In genomic region chr7:27569580-27570224, GRCm38 (mm10) we compare ENCODE assay signal across 16 mouse cellular contexts. TPM values are rescaled to one million over a fixed set of nuclear protein-coding genes. Genes with fewer than 3 reads are reported as not detected.
DNase-seq lines count a peak whose midpoint lies in the region; ATAC-seq and TF ChIP-seq lines count a peak whose summit lies in the region.
"Had no signal": no experiment of that assay in that cellular context is flagged by ENCODE, and none has a peak within 500 bp of the region (broad histone marks: within the 10 kb centered on the region; RNA-seq: fewer than 3 reads in every experiment).

No protein-coding gene starts in this region.

- no peak overlapping the region for H3K9ac ChIP-seq in kidney, embryonic 14.5 days (ENCODE audit: low read depth, low read length)
- H3K9ac ChIP-seq: lung, embryonic 14.5 days had no signal

- 82% methylated on average over 5 of the region's 5 CpGs for WGBS in kidney, embryonic 14.5 days

- no peak overlapping the region for H3K4me3 ChIP-seq in embryonic fibroblast, embryonic 13.5 days (ENCODE audit: insufficient read depth, low read length)
- H3K4me3 ChIP-seq in kidney, embryonic 14.5 days (ENCODE audit: low read length) = no peak overlapping the region
- H3K4me3 ChIP-seq: hindbrain, embryonic 10.5 days had no signal

- no peaks in the 10 kb centered on the region for H3K27me3 ChIP-seq in kidney, embryonic 14.5 days (ENCODE audit: control insufficient read depth, insufficient read depth, low read length)

- H3K4me1 ChIP-seq in embryonic fibroblast, embryonic 13.5 days (ENCODE audit: control insufficient read depth, insufficient read depth, low read length) = no peaks in the 10 kb centered on the region
- H3K4me1 ChIP-seq in kidney, embryonic 14.5 days (ENCODE audit: control insufficient read depth, insufficient read depth, low read length) = no peaks in the 10 kb centered on the region
- H3K4me1 ChIP-seq: hindbrain, embryonic 10.5 days had no signal

- TF ChIP-seq POLR2A in embryonic fibroblast, embryonic 13.5 days (IDR thresholded peaks at IDR 0.05; ENCODE audit: low read depth, low read length) = no peak

- TF ChIP-seq CTCF in embryonic fibroblast, embryonic 13.5 days (IDR thresholded peaks at IDR 0.05; ENCODE audit: borderline replicate concordance, insufficient read depth, low read length) = no peak

- peaks cover 62% of the 10 kb centered on the region for H3K36me3 ChIP-seq in kidney, embryonic 14.5 days (ENCODE audit: control insufficient read depth, insufficient read depth, low read length)

- no peak overlapping the region for H3K4me2 ChIP-seq in kidney, embryonic 14.5 days (replicated peaks; ENCODE audit: low read depth, low read length)
- H3K4me2 ChIP-seq: lung, embryonic 14.5 days had no signal

- peak; percentile 28 to 29 for DNase-seq in cerebellum, postnatal 14 days
- DNase-seq in cerebellum, adult 9-11 months = no peak
- DNase-seq in urinary bladder, adult 18-20 months (ENCODE audit: low spot score in 2 of 2) = peak; percentile 40 to 77
- DNase-seq in urinary bladder, adult 2 months (ENCODE audit: low spot score) = no peak
- DNase-seq in urinary bladder, postnatal 25 days (ENCODE audit: low spot score) = peak; percentile 54
- no peak for DNase-seq in layer of hippocampus, adult 18-20 months (ENCODE audit: low spot score in 2 of 2)
- DNase-seq: adrenal gland, adult 2 months; kidney, postnatal 36 days; lung, embryonic 14.5 days; thymus, postnatal 36 days had no signal

- no peak for ATAC-seq in kidney, embryonic 14.5 days (ENCODE audit: low FRiP score, low TSS enrichment)
- ATAC-seq: intestine, embryonic 16.5 days; midbrain, embryonic 16.5 days had no signal

- no peaks in the 10 kb centered on the region for H3K9me3 ChIP-seq in kidney, embryonic 14.5 days (ENCODE audit: control insufficient read depth, low read length)
- H3K9me3 ChIP-seq: hindbrain, embryonic 10.5 days had no signal

- H3K27ac ChIP-seq in embryonic fibroblast, embryonic 13.5 days (ENCODE audit: insufficient read depth, low read length) = peak overlapping the region; percentile 1; the same call in 1 of the 2 replicates
- H3K27ac ChIP-seq in kidney, embryonic 14.5 days (ENCODE audit: low read depth, low read length) = no peak overlapping the region
- H3K27ac ChIP-seq: hindbrain, embryonic 10.5 days had no signal

RNA-seq across cellular contexts. Expression of gene 2310022A10Rik, which starts 16.7 kb away (rescaled TPM):
- polyA plus RNA-seq in urinary bladder, adult 2 months (2012; rRNA removed) = 16.7 and 17.1 TPM in 2 replicates
- 12.6 and 14.0 TPM in 2 replicates for polyA plus RNA-seq in embryonic fibroblast, embryonic 13.5 days (2011; ENCODE audit: insufficient read length, low read depth, missing spikeins)
- polyA plus RNA-seq in kidney, embryonic 14.5 days (2014; fragmentation: Nextera tagmentation; extraction: Ambion mirVana) = 19.7 and 21.4 TPM in 2 replicates
- 10 to 100 TPM; 24.7 to 26.5 TPM for total RNA-seq in layer of hippocampus, adult 18-20 months (2021)

RNA-seq across cellular contexts. Expression of gene Pld3, which starts 16.7 kb away (rescaled TPM):
- polyA plus RNA-seq in urinary bladder, adult 2 months (2012; rRNA removed) = 85.8 and 97.5 TPM in 2 replicates
- 195 and 211 TPM in 2 replicates for polyA plus RNA-seq in embryonic fibroblast, embryonic 13.5 days (2011; ENCODE audit: insufficient read length, low read depth, missing spikeins)
- polyA plus RNA-seq in kidney, embryonic 14.5 days (2014; fragmentation: Nextera tagmentation; extraction: Ambion mirVana) = 63.9 and 78.8 TPM in 2 replicates
- 100 to 1,000 TPM; 575 to 580 TPM for total RNA-seq in layer of hippocampus, adult 18-20 months (2021)

RNA-seq across cellular contexts. Expression of gene Akt2, which starts 21.6 kb away (rescaled TPM):
- 78.4 and 96.7 TPM in 2 replicates for polyA plus RNA-seq in urinary bladder, adult 2 months (2012; rRNA removed)
- 84.5 and 98.2 TPM in 2 replicates for polyA plus RNA-seq in embryonic fibroblast, embryonic 13.5 days (2011; ENCODE audit: insufficient read length, low read depth, missing spikeins)
- 63.4 and 96.7 TPM in 2 replicates for polyA plus RNA-seq in kidney, embryonic 14.5 days (2014; fragmentation: Nextera tagmentation; extraction: Ambion mirVana)
- 100 to 1,000 TPM in 1 of 2 experiments, 10 to 100 TPM in 1; 88.8 to 103 TPM for total RNA-seq in layer of hippocampus, adult 18-20 months (2021)

RNA-seq across cellular contexts. Expression of gene Hipk4, which starts 46.6 kb away (rescaled TPM):
- 1.4 and 1.7 TPM in 2 replicates for polyA plus RNA-seq in urinary bladder, adult 2 months (2012; rRNA removed)
- polyA plus RNA-seq in embryonic fibroblast, embryonic 13.5 days (2011; ENCODE audit: insufficient read length, low read depth, missing spikeins) = 1.1 and 1.5 TPM in 2 replicates
- polyA plus RNA-seq in kidney, embryonic 14.5 days (2014; fragmentation: Nextera tagmentation; extraction: Ambion mirVana) = 0.80 and 1.1 TPM in 2 replicates
- not detected for total RNA-seq in layer of hippocampus, adult 18-20 months (2021)
- total RNA-seq: liver, adult 2 months had no signal
- polyA plus RNA-seq: liver, adult 2 months had no signal

Comparison
In these comparisons a context has a peak if more than half of its experiments do, and no peak if none do; other contexts are left out.
1. DNase-seq: peak in cerebellum, postnatal 14 days (2 of 2), urinary bladder, adult 18-20 months (2 of 2) and urinary bladder, postnatal 25 days (single experiment); none in cerebellum, adult 9-11 months (single experiment), urinary bladder, adult 2 months (single experiment) and layer of hippocampus, adult 18-20 months (0 of 2).